Mouse (Mus musculus) neural tube, embryonic 10.5 days (tissue): Measurements from ENCODE around the gene Hoxc5.

Source experiments
- DNase-seq: peaks from one replicate; pipeline ENCODE4 v3.0.0-alpha.2; 2017; ENCODE audit warnings: low spot score; ENCODE audit errors: extremely low spot score

Hoxc5 gene

DNA sequence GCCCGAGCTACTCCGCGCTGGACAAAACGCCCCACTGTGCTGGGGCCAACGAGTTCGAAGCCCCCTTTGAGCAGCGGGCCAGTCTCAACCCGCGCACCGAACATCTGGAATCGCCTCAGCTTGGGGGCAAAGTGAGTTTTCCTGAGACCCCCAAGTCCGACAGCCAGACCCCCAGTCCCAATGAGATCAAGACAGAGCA, at the start of gene Hoxc5:
Hoxc5 (plus strand) TSS at position 132 of the 199 bp plus-strand sequence.
- DNase-seq, result no peak

DNA sequence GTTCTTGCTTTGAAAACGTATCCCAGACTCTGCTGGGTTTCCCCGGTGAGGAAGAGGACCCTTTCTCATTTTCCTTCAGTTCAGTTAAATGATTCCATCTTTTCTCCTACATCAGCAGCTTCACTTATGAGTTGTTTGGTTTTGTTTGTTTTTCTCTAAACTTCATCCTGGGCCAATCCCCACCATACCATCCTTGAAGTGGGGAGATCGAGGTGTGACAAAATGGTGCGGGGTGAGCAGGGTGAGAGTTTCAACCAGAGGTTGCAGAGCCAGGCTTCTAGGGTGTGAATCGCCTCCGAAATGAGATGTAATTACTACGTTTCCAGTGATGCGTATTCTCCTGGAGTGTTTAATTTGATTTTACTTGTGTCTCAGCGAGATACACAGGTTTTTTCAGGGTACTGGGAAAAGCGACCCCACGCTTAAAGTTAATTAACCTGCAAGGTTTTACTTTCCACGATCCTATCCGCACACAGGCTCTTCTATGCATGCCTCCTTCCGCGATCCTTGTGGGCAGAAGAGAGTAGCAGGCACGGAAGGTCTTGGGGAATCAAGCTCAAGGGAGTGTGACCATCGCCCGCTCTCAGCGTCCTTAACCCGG, 49.2 kb upstream of the Hoxc5 start:
- peak; percentile 53 for DNase-seq

DNA sequence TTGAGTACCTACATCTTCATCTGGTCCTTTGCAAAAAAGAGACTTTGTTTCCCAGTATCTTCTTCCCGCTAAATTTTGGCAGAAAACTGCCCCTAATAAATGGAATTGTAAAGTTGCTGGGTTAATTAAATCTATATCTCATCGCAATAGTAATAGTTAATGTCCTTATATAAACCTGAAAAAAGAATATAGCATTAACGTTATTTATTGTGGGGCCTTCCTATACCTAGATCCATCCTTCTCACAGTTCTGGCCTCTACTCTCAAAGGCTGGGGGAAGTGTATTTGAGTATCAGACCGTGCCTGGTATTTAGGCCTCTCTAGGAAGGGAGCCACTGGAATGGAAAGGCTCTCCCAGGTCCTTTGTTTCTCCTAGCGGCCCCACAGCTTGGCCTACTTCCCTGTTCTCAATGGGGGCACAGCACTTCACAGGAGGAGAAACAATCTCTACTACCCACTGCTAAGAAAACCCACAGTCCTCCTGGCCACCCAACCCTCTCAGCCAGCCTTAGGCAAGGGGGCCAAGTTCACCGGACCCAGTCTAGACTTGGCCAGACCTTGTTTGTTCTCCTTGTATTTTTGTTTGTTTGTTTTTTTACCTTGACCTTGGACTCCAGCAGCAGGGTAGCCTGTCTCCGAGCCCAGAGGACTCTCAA, 48.5 kb upstream of the Hoxc5 start:
- DNase-seq, result peak; percentile 52

DNA sequence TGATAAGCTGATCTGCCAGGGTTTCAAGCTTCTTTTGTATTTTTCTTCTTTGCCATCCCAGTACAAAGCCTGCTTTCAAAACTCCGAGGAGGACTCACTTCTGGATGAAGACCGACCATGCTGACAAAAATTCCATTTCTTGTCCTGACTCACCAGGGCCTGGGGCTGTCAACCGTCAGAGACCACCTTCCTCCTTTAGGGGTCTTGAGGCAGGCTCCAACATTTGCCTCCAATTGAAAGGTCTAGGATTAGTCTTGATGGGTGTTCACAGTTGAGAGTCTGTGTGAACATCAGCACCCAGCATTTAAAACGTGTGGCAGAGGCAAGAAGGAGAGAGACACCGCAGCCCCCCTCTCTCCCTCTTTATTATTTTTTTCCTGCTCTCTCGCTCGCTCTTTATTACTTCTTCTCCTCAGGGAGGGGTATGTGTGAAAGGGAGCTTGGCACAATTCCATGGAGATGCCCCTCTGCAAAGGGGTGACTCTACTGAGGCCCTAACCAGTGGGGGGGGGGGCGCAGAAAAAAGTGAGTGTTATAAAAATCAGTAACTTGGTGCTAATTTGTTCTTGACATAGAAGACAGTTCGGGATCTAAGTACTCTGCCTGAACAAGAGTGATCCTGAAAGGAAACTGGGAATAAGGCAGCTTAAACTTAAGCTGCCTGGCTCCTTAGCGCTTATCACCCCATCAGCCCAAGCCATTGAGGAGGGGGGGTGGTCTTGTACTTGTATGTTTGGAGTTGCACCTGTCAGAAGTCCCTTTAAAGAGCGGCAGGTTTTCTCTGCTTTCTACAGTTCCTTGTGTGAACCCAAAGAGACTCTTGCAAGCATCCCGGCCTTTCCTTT, 47.7 kb upstream of the Hoxc5 start:
- DNase-seq, result peak; percentile 48

DNA sequence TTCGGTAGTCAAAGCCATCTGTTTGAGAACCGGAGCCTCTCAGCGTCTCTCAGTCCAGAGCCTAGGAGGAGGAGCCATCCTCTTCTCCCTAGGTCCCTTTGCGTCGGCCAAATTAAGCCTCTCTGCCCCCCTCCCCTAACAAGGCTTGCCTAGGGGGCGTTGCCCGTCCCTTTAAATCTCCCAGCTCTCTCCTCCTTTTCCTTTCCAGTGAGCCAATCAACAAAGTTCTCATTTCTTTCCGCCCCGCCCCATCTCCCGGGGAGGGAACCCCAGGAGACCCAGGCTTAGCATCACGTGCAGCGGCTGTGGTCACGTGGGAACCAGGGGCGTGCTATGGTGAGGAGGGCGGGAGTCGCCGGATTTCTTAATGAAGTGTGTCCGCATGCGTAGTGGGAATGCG, 46.6 kb upstream of the Hoxc5 start:
- DNase-seq, result peak; percentile 86

DNA sequence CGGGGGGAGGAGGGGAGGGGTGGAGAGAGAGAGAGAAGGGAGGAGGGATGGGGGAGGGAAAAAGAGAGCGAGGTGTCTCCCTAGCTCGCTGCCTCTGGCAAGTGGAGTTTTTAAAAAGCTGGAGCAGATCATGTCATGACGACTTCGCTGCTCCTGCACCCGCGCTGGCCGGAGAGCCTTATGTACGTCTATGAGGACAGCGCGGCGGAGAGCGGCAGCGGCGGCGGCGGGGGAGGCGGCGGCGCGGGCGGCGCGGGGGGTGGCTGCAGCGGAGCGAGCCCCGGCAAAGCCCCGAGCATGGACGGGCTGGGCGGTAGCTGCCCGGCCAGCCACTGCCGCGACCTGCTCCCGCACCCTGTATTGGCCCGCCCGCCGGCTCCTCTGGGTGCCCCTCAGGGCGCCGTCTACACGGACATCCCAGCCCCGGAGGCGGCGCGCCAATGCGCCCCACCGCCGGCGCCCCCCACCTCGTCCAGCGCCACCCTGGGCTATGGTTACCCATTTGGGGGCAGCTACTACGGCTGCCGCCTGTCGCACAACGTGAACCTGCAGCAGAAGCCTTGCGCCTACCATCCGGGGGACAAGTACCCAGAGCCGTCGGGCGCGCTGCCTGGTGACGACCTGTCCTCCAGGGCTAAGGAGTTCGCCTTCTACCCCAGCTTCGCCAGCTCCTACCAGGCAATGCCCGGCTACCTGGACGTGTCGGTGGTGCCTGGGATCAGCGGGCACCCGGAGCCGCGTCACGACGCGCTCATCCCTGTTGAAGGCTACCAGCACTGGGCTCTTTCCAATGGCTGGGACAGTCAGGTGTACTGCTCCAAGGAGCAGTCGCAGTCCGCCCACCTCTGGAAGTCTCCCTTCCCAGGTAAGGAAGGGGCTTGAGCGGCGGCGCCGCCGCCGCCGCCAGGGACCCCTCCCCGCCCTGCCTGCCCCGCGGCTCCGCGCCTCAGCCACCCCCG, 45.9 kb upstream of the Hoxc5 start, which contains the start of gene Hoxc13:
Hoxc13 (plus strand) TSS at position 51 of the 959 bp plus-strand sequence.
- peak; percentile 69 for DNase-seq

DNA sequence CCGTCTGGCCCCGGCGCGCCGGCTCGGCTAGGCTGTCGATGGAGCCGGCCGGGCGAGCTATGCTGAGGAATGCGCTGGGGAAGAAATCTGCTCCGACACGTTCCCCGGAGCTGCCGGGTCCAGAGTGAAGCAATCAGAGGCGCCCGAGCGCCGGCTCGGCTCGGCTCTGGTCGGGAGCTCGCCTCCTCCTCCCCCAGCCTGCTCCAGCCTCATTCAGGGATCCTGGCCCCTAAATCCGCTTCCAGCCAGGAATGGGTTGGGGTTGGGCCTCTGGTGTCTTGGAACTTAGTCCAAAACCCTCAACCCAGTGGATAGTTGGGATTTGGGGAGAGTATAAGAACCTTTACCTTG, 45.3 kb upstream of the Hoxc5 start:
- DNase-seq, result peak; percentile 68

DNA sequence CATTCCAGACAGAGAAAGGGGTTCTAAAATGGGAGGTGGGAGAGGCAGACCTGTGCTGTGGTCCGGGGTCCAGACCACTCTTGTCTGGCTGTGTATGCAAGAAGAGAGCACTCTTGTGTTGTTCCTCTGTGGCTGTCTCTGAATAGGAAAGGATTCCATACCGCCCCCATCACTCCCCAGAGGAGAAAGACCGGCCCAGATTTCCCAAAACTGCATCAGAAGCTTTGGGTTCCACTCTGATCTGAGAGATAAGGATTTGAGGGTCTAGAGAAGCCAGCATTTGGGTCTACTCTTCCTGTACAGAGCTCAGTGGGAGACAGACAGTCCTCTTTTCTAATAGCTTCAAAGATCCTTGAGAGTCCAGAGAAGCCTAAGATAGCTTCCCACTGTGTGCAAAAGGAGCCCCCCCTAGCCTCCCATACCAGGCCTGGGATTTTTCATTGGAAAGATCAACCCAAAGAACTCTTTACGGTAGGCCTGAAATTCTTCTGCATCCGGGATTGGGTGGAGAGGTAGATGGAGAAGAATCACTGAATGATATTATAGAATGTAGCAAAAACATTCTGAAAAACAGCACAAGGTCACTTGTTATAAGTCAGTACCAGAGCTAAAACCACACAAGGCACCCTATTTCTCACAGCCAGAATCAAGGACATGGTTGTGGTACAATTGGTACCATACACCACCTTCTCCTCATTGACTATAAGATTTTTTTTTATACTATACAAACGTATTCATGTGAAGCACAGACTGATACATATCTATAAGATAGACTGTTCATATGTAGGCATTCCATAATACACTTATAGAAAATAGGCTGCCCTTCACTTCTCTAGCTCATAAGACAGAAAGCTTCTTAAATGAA, 44.4 kb upstream of the Hoxc5 start:
- DNase-seq, result peak; percentile 56

DNA sequence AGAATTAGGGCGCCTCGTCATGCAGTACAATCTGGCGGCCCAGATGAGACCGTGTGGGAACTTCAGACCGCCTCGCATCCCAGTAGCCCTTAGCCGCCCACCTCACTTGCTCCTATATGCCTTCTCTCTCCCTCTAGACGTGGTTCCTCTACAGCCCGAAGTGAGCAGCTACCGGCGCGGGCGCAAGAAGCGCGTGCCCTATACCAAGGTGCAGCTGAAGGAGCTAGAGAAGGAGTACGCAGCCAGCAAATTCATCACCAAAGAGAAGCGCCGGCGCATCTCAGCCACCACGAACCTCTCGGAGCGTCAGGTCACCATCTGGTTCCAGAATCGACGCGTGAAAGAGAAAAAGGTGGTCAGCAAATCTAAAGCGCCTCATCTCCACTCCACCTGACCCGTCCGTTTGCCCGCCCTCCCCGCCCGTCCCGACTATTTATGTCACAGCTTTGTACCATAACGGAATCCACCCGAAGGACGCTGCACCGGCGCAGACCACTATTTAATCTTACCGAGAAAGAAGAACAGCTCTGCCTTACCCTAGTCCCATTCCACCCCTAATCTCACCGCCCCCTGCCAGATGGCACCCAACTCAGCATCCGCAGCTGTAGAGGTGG, 40.1 kb upstream of the Hoxc5 start:
- DNase-seq, result peak; percentile 69

DNA sequence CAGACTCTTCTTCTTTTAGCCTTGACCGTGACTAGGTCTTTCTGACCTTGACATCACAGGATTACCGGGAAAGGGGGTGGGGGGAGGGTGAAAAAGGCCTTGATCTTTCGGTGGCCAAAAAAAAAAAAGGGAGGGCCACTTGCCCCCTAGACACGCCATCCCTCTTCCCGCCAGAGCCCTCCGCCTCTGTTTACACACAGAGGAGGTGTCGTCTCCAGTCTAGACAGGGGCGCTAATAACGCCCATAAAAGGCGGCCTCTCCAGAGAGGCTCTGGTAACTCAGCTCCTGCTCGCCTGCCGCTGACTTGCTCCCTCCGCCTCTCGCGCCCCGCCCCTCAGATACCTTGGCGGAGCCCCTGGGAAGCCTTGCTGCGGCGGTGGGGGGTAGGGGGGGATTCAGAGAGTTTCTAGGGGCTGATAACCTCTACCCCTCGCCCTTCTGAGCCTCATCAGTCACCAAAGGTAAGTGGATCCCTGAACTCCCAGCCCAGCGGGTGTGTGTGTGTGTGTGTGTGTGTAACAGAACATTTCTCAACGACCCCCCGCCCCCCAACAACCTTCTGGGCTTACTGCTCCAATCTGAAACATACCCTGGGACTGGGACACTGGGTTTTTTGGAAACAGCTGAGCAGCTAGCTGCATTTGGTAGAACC, 35.4 kb upstream of the Hoxc5 start:
- DNase-seq, result no peak

DNA sequence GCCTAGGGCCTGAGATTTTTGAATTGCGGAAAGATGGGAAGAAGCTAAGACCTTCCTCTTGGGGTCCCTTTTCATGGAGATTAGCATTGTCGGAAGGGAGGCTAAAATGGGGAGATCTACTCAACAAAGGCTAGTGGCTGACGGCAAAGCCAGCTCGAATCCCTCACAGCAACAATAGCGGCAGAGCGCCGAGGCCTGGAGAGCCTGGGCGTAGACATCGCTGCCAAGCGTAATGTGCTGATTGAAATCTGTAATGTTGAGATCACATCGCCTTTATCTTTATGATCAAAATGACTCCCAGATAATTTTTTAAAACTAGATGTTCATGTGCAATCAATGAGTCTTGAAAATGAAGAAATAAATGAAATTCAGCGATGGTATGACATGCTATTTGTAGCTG, 32.8 kb upstream of the Hoxc5 start:
- DNase-seq, result no peak

DNA sequence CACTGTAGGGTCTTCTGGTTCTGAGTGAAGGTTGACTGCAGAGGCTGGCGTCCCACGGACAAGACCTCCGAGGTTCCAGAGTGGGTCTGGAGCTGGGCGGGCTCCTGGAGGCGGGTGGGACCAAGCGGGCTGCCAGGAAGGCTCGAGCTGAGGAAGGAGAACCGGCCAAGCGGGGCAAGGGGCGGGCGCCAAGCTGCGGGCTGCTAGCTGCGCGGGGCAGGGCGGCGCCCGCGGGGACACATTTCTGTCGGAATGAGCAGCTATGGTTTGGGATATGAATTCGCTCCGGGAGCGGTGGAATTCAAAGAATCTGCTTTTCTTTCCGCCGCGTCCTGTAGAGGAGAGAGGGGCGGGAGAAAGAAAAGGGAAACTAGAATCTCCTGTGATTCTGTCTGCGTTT, 32.3 kb upstream of the Hoxc5 start:
- no peak for DNase-seq

DNA sequence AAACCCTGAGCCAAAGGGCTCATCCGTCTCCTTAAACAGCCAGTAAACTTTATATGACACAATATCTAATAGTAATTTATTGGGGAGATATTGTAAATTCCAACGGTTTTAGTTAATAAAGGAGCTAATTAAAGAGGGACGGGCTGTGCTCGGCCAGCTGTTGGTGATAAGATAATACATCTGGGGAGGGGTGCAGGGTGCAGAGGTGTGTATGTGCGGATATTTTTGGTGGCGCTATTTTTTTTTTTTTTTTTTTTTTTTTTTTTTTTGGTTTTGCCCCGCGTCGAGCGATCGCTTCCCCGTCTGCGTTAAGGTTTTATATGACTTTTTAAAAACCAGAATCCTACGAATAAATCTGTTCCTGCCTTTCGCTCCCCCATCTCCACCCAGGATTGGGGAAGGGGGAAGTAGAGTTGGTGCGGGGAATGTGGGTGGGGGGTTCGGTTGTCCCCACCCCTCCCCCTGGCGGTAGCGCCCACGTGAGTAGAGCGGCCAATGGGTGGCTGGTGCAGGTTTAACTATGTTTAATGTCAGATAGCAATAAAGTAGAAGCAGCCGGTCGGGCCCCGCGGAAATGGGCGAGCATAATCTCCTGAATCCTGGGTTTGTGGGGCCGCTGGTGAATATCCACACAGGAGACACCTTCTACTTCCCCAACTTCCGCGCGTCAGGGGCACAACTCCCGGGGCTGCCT, 30.8 kb upstream of the Hoxc5 start, which contains the start of gene Hoxc12:
Hoxc12 (plus strand) TSS at position 479 of the 694 bp plus-strand sequence.
- no peak for DNase-seq

DNA sequence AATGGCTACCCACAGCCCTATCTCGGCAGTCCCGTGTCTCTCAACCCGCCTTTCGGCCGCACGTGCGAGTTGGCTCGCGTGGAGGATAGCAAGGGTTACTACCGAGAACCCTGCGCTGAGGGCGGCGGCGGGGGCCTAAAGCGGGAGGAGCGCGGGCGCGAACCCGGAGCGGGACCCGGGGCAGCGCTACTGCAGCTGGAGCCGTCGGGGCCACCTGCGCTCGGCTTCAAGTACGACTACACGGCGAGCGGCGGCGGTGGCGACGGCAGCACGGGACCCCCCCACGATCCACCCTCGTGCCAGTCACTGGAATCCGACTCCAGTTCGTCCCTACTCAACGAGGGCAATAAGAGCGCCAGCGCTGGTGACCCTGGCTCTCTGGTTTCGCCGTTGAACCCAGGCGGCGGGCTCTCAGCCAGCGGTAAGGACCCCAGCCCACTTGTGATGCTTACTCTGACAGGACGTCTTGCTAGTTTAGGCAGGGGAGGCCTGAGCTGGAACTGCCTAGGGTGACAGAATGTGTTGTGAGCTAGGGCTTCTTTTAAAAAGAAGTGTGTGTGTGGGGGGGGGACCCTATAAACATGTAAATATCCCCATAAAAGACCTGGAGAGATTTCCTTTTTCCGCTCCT, 30.1 kb upstream of the Hoxc5 start:
- peak; percentile 72 for DNase-seq

DNA sequence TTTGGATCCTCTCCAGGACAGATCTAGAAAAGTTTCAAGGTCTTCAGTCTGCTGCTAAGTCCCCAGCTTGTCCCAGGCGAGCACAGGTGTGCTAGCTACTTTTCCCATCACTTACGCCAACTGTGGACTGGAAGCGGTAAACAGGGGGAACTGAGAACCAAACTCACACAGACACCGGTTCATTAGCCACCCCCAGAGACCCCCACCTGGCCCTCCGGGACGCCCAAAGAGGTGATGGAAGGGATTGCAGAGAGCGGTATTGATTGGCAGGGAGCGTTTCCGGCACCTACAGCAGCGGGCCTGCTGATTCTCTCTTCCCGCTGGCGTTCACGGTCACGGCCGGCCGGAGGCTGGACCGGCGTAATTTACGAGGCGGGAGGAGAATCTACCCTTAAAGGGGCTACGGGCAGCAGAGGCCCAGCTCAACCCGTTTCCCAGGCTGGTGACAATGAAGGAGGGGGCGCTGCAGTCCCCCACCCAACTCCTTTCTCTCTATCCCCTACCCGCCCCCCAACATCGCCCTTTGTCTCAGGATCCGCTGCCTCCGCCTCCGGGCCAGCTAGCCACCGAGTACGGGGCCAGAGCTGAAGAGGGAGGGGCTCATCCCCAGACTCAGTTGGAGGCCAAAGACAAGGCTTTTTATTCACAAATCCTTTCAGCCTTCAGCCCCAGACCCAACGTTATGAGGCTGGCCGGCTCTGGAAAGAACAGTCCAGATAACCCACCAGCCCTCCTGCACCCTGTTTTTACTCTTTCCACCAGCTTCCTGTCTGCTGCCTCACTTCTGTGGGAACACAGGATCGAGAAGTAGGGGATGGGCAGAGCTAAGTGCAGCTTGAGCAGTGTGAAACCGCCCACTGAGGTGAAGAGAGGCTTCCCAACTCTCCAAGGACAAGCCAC, 27.7 kb upstream of the Hoxc5 start:
- DNase-seq, result no peak

DNA sequence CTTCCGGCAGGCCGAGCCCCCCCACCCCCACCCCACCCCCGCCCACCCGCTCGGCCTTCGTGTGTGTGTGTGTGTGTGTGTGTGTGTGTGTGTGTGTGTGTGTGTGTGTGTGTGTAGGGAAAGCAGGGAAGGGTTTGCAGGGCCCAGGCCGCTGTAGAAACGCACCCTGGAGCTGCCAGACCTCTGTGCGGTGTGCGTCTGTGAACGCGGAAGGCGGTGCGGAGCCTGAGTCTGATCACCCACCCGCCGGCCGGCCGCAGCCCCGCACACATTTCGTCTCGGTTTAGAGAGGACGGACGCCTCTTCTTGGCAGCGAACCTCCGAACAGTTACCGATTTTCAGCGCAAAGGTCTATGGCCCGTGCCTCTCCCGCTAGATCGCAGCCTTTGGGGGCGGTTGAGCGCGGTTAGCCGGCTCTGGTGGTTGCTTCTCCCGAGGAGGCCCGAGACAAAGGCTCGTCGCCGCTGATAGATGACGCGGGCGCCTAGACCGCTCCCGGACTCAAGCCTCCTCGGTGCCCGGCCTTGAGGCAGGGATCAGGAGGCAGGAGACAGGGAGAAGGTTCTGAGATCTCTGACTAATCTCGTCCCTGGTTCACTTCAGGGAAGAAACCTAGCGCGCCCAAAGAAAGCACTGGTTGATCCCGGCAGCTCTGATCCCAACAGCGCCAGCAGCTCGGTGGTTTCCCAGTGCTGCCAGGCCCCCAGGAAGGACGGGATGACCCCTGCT, 24.3 kb upstream of the Hoxc5 start:
- DNase-seq, result no peak

DNA sequence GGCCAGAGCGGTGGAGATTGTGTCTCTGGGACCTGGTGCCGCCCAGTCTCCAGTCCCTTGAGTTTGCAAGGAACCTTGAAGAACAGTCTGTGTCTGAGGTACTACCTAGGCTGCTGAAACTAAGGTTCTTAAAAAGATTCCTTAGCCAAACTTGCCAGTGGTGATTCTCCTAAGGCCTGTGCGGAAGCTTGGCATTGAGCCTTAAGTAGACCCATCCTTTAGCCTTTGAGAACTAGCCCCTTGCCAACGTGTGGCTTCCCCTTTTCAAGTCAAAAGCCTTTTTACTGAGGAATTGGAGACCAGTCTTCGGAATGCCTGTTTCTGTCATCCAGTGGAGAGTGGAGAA, 23.8 kb upstream of the Hoxc5 start:
- no peak for DNase-seq
